Mouse (Mus musculus) frontal cortex, postnatal 10 days (tissue): Measurements from ENCODE around the gene Elp4.

Experiments used
- DNase-seq, 2 experiments: peaks; one replicate each; pipeline ENCODE4 v3.0.0; 2022; ENCODE audit warnings: low spot score in 2 of 2, mixed read lengths in 1 of 2

Gene Elp4

DNA sequence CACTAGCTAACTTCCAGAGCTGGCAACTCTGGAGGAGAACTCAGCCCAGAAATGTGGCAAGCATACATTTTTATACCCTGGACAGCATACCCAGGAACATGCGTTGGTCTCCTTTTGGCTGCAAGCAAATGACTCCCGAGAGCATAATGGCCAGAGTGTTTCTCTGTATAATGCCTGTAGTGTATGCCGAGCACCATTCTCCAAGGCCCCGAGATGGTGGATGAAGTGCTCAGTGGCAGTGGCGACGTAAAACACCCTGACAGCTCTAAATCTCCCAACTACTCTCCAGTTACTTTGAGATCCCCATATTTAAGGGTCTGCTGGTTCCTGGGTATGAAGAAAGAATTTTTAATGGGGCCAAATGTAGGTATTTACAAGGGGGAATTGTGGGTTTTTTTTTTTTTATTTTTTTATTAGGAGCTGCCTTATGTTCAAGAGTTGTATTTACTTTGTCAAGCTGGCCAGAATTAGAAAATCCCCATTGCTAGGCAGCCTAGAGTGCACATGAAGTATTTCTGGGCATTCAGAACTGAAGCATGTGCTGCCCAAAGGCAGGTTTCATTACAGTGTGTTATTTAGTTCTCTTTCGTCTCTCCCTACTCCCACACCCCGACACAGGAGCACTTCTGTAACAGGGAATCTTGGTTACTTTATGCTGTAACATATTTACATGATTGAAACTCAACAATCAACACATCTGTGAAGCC, 188.8 kb downstream of the Elp4 start:
- no peak for DNase-seq

DNA sequence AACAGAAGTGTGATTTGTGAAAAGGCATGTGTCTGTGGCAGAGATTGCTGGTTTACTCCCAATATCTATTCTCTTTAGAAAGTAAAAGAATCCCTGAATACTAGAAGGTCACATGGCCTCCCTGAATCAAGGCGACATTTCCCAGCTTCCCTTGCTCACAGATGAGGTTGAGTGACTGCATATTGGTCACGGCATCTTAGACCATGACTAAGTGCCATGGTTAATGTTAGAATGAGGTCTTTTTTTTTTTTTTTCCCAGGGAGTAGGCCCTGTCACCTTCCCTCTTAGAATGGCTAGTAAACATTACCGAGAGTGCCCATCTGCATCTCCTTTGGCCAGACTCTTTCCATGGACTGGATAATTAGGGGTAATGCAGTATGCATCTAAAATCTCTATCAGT, 193.9 kb downstream of the Elp4 start:
- no peak for DNase-seq

DNA sequence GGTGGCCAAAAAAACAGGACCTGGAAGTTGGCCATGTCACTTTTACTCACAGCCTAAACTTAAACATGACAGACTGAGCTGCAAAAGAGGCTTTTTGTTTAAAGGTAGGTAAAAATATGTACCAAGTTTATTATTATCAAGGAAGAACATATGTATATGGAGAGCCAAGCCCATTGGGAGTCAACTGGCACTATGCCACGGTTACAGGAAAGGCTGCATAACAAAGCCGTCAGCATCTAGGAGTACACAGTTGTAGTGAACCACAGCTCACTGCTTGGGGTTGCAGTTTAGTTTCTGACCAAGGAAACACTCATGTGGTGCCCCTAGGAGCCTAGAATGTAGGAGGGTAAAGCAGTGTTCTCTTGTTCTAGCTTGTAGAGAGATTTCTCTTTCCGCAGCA, 195.2 kb downstream of the Elp4 start:
- DNase-seq: no peak

DNA sequence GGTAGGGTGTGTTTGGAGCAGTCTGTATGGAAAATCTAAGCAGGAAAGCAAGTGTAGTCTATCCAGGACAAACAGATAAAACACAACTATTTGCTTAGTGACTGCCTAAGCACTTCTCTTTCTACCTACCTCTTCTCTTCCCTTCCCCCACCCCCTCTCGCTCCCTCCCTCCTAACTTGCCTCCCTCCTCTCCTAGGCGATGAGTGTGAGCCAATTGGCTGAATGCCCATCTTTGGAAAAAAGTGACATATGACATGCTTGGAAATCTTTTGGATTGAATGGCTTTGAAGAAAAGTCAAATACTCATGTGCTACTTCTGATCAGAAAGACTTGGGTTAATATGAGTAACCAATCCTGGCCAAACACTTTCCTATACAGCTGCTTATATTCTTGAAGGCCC, 199.0 kb downstream of the Elp4 start:
- DNase-seq: no peak

DNA sequence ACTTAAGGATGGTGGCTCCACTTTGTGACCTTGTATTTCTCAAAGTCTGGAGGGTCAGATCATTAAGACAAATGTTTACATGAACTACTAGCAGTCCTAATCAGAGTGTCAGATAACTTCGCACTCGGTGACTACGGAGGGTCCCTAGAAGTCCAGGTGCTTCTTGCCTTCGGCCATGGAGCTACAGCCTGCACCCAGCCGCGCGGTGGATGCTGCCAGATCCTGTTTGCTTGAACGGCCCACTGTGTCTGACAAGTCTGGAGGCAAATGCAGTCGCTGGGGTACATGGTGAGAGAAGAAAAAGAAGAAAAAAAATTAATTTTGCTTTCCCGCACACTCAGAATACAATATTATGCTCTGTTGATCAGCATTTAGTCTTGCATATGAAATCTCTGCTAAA, 201.8 kb downstream of the Elp4 start:
- no peak for DNase-seq

DNA sequence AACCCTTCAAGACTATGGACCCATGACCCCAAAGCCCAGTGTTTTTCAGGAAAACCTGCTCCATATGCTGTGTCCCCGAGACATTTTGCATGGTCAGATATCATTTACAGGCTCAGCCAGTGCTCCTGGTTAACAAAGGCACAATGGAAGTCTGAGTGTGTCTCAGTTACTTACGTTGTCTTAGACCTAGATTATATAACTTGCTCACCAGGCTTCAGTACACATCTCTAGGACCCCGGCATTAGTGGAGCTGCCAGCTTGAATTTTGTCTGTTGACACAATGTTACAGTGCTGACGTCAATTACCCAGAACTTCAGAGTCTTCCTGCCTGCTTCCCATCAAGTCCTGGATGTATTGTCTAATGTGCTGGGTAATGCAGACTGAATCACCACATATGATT, 202.6 kb downstream of the Elp4 start:
- no peak for DNase-seq

DNA sequence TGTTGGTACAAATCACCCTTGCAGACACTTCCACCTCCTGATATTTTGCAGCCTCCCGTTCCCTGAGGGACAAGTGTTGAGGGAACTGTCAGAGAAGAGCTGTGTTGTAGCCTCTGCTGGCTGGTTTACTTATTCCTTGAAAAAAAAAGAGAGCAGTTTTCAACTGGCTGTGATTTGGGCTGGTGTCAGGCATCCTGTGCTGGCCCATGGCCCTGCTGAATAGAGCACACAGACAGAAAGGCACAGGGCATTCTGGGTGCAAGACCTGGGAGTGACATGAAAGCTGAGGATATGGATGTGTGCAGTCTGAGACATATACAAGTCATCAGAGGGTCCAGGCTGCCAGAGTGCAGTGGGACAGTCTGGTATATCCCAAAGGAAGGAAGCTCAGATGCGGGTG, 205.7 kb downstream of the Elp4 start:
- no peak for DNase-seq

DNA sequence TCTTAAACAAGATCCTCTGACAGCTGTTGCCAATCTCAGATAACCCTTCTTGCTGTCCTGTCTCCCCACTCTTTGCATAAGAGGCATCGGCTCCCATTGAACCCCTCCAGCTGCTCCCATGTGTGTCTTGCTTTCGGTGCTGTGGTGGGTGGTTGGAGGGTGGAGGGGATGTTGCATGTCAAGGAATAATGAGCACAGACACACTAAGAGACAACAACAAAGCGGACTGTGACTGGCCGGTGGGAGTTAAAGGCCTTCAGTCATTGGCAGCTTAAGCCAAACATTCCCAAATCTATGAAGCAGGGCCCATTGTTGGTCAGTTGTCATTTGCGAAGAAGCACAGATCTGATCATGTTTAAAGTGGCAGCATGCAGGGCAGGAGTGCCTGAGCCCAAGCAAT, 206.6 kb downstream of the Elp4 start:
- no peak for DNase-seq

DNA sequence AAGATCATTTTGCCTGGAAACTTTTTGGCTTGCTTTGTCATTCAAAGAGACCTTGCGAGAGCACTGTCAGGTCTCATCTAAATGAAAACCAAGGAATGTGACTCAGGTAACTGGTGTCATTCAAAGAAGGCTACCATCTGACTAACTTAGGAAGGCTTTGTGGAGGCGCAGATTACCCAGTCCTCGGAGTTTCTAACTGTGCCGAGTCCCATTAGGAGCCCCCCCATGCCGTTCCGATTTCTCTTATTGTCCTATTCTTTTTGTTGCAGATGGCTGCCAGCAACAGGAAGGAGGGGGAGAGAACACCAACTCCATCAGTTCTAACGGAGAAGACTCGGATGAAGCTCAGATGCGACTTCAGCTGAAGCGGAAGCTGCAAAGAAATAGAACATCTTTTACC, 213.1 kb downstream of the Elp4 start:
- no peak for DNase-seq

DNA sequence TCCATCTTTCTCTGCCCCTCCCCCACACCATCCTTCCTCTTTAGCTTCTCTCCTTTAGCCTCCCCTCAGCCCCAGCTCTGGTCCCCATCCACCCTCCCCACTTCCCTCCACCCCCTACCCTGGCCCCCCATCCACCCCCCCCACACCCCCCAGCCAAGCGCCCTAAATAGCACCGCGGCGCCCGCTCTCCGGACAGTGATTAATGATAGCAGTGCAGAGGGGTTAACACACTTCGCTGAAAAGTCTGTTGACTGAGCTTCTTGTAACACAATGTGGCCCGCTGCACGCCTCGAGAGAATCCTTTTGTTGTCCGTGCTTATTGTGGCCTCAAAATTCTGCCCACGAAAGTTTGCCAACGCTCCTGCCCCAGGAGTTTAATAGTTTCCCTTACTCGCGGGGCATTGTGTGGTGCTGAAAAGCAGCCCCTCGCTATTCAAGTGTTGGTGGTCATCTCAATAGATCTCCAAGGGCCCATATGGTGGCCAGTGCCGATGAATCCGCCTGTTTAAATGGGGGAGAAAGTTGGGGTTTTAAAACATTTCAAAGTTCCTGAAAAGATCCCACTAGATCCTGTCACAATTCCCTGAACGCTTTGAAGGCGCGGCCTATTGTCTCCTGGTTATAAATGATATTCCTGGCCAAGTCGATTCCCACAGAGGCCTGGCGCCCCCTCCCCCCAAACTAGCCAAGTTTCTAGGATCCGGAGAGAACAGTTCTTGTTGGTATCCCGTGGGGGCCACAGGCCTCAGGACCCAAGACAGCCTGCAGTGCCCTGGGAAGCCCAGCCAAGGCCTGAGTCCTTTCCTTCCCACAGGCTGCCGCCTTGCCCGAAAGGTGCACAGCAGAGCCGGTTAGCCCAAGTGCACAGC, 214.4 kb downstream of the Elp4 start:
- no peak for DNase-seq

DNA sequence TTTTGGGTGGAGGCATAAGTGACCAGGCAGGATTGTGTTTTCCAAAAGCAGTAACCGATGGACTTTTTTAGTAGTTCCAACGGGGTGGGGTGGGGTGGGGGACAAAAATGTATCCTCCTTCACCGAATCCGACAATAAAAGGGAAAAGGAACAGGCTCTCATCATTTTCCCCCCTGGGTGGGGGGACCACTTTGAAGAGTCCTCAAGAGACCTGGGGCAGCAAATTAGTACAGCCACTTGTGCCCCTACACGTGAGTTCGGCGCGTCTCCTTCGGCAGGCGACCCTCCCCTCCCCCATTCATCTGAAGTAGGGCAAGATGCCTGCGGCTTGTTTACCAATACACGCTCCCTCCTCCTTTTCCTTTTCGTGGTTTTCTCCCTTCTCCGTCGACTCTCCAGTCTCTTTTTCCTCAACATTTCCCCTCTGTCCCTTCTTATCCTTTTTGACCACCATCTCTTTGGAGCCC, 215.0 kb downstream of the Elp4 start:
- DNase-seq: no peak

DNA sequence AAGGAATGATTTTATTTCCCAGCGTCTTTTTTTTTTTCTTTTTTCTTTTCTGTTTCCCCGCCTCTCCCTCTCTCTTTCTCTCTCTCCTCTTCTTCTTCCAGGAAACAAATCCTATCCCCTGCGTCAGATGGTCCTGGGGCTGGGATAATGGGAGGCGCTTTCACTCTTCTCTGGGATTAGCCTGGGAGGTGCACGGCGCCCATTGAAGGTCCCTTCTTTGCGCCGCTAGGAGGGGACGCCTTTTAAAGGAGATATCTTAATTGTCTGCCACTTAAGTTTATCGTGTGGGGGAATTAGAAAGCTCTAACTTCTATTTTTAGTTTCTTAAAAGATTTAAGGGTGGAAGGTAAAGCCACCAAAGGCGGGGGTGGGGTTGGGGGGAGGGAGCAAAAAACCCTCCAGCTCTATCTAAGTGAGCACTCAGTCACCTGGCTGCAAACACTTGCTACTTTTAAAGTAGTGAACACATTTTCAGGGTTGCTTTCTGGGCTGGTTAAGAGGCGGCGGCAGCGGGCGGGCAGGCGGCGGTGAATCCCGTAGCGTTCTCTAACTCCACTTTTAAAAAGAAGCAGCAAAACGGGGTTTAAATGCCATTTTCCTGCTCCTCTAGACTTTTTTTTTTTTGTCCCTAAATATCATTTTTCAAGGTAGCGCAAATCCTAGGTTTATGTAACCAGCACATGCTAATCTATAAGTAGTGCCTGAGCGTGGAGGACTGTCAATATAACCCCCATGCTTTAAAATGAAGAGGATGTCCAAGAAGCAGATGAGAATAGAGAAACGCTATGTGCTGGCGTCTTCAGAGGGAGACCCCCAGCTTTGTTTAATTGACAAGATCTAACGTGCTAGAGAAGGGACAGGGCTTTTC, 215.7 kb downstream of the Elp4 start:
- no peak for DNase-seq

DNA sequence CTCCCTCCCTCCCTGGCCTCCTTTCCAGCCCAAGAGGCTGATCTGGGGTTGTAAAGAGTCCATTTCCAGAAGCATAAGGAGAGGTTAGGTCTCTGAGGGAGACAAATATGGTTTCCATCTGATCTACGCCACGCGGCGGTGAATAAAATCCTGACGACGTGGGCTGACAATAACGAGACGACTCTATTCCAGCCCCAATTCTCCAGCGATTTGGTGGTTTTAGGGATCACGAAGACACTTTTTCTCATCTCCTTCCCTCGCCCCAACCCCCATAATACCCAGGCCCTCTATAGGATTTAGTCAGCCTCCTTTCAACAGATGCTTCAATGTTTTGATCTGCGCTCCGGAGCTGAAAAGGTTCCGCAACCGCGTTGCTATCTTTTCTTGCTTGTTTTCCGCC, 216.4 kb downstream of the Elp4 start:
- no peak for DNase-seq

DNA sequence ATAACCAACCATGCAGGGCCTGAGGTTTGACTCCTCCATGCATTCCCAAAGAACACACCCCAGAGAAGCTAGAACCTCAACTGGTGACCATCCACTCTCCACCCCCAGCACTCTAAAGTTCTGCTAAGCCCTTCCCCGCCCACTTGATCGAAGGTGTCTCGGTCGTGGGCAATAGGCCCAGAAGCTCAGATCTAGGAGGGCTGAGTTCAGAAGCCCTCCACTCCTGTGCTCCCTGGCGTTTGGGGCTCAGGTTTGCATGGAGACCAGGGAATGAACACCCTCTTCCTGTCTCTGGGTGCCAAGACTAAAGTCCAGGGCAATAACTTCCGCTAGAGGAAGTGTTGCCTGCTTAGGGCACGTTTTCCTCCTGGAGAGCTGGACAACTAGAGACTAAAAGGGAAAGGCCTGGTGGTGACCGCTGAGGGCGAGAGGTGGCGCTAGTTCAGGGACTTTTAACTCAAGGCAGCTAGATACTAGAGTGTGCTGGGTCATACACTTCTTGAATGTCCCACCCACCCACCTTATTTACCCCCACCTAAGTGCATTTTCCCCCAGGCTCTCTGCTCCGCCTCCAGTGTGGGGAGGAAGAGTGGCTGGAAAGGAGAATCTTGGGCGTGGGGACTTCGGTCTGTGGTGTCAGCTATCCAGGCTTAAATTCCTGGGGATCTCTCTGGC, 216.9 kb downstream of the Elp4 start:
- no peak for DNase-seq

DNA sequence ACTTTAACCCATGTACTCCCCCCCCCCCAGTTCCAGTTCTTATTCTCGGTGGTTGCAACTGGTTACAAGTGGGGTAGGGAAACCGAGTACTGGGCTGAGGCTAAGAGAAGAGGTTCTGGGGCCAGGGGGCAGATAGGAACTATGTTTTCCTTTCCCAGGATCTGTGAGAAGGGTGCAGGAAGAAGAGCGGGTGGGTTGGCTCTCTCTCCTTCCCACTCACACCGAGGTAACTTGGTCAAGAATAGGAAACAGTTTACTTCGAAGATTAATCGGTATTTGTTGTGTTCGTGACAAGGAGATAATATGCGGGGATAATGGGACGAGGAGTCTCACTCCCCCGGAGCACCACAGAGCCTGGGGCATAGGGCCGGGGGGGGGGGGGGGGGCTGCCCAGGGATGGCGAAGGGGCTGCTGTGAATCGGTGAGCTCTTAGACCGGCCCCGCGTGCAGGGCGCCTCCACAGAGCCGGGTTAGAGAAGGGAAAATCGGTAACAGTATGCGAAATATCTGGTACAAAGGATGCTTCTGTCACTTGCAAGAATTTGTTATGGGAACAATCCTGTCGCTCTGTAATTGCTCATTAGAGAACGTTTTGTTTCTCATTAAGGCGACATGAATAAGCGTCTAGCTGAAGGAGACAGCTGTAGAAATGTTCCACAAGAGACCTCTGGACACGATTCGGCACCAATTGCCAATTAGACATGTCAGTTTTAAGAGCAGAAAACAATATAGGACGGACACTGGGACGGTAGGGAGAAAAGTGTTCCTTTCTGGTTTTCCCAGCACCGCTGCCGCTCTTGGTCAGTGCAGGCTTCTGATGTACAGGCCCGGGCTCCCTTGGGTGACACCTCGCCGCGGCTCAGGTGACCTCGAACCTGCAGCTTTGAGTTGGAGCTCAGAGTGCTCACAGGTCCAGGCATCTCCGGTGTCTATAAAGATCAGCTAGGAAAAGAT, 217.7 kb downstream of the Elp4 start:
- DNase-seq: no peak

DNA sequence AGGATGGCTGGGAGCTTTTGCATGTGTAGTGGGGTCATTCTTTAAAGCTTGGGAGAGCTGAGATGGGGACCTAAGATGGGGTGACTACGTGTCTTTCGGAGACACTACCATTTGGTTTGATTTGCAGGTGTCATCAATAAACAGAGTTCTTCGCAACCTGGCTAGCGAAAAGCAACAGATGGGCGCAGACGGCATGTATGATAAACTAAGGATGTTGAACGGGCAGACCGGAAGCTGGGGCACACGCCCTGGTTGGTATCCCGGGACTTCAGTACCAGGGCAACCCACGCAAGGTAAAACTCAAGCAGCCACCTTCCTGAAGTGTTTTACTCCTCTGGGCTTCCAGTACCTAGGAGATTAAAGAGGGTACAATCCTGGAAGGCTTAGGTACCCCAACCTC, 218.7 kb downstream of the Elp4 start:
- DNase-seq: no peak

DNA sequence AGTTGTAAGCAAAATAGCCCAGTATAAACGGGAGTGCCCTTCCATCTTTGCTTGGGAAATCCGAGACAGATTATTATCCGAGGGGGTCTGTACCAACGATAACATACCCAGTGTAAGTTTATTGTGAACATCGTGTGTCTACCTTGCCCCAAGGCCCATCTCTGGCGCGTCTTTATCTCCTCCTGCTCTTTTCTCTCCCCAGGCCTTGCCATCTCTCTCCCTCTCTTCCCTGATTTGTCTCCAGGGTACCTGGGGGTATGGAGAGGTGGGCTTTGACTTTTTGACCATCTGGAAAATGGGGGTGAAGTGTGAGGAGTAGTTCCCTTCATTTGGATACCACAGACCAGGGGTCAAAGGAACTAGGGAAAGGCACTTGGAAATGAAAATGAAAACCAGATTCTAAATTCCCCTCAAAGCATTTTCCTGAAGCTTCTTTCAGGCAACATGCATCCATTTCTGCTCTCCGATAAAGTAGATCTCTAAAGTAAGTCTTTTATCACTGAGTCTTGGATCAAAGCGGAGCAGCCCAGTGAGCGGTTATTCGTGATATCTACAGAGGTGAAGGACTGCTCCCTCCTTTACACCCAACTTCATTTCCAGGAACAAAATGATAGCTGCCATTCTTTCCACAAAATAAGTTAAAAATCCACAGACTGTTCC, 219.2 kb downstream of the Elp4 start:
- no peak for DNase-seq

DNA sequence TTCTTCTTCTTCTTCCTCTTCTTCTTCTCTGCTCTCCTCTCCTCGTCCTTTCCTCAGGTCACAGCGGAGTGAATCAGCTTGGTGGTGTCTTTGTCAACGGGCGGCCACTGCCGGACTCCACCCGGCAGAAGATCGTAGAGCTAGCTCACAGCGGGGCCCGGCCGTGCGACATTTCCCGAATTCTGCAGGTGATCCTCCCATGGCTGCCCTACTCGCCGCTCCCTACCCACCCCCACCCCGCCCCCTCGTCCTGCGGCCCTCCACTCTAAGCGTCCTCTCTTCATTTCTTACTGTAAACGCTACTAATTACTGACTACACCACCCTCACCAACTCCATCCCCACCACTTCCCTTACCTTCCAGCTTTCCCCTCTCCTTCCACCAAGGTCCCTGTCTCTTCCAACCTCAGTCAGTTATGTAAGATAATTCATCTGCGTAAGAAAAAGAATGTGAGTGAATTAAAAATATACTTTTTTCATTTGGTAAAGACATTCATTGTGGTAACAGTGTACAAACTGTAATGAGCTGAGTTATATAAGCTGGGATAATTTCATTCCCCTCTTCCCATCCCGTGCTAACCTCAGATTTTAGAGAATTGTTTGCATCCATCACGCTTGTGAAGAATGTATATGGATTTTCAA, 220.5 kb downstream of the Elp4 start:
- DNase-seq: no peak

DNA sequence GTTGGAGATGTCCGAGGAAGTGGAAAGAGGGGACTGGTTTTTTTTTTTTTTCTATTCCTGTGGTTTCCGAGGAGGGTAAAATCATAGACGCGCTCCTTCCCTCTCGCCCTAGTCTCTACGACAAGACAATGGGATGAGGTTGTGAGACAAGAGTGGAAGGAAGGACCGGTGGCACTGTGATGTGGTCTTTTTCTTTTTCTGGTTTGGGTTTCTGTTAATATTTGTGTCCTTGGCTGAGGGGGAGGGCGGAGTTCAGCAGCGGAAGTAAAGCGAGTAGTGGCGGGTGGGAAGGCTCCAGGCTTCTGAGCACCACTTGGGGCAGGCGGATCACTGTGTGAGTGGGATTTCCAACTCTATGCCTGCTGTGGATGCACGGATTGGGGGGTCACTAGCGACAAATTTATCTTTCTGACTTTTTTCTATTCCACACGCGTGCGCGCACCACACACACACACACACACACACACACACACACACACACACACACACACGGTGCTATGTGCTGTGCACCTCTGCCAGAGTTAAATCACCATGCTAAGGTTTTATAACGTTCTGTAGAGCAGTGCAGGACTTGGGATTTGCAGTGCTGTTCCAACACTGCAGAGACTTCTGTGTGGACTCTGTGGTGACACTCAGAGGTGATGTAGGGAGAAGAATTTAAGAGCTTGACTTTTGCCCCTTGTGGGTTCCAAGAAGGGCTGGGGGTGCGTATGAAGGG, 221.6 kb downstream of the Elp4 start:
- DNase-seq: no peak
